Comparison of ENCODE assay signal across 15 mouse cellular contexts in genomic region chr10:76447406-76448229, GRCm38 (mm10). TPM values are rescaled to one million over a fixed set of nuclear protein-coding genes. Genes with fewer than 3 reads are reported as not detected.
DNase-seq lines count a peak whose midpoint lies in the region; ATAC-seq and TF ChIP-seq lines count a peak whose summit lies in the region.
"Had no signal": no experiment of that assay in that cellular context is flagged by ENCODE, and none has a peak within 500 bp of the region (broad histone marks: within the 10 kb centered on the region; RNA-seq: fewer than 3 reads in every experiment).

No protein-coding gene starts in this region.

- DNase-seq in heart, adult 11 months = peak; percentile 95
- DNase-seq in heart, embryonic 10.5 days (ENCODE audit: low spot score) = no peak
- peak; percentile 43 for DNase-seq in adipocyte (ENCODE audit: low spot score)
- DNase-seq in lung, postnatal 0 days (ENCODE audit: low spot score) = peak; percentile 96
- no peak for DNase-seq in kidney, adult 18-20 months
- DNase-seq in midbrain, embryonic 11.5 days (ENCODE audit: low spot score, missing footprints) = no peak
- DNase-seq: B cell, adult 2 months; cerebellum, postnatal 14 days had no signal

- no peaks in the 10 kb centered on the region for H3K36me3 ChIP-seq in heart, embryonic 10.5 days
- no peaks in the 10 kb centered on the region for H3K36me3 ChIP-seq in heart, embryonic 14.5 days (ENCODE audit: control insufficient read depth, insufficient read depth, low read length)
- H3K36me3 ChIP-seq in lung, postnatal 0 days (ENCODE audit: insufficient read depth, low read length) = no peaks in the 10 kb centered on the region
- no peaks in the 10 kb centered on the region for H3K36me3 ChIP-seq in midbrain, embryonic 11.5 days (ENCODE audit: control insufficient read depth, insufficient read depth, low read length)
- H3K36me3 ChIP-seq: hindbrain, embryonic 15.5 days; midbrain, embryonic 15.5 days had no signal

- ATAC-seq in heart, embryonic 14.5 days (ENCODE audit: insufficient number of reproducible peaks, insufficient read depth, low FRiP score, low read depth) = no peak
- peak; percentile 84 for ATAC-seq in lung, postnatal 0 days
- no peak for ATAC-seq in inflammation-experienced regulatory T-cells, adult 6 months
- ATAC-seq in midbrain, embryonic 11.5 days (ENCODE audit: low FRiP score) = no peak
- ATAC-seq: midbrain, embryonic 15.5 days; Patski had no signal

- no peak overlapping the region for H3K27ac ChIP-seq in heart, embryonic 10.5 days
- peak overlapping the region; percentile 26 to 32; a peak in 2 of 4 replicates for H3K27ac ChIP-seq in heart, embryonic 14.5 days (replicated peaks in 1 of 2; ENCODE audit: control insufficient read depth in 1 of 2, insufficient read depth in 1 of 2, low read depth in 2 of 2, low read length in 2 of 2)
- H3K27ac ChIP-seq in lung, postnatal 0 days (ENCODE audit: low read length) = peak overlapping the region; percentile 87
- H3K27ac ChIP-seq in midbrain, embryonic 11.5 days (ENCODE audit: low read depth, low read length) = no peak overlapping the region
- H3K27ac ChIP-seq: hindbrain, embryonic 15.5 days; midbrain, embryonic 15.5 days had no signal

- peaks cover 10% of the 10 kb centered on the region; the same call in 1 of the 2 replicates for H3K4me1 ChIP-seq in heart, embryonic 10.5 days
- peaks cover 4 to 7% of the 10 kb centered on the region in 2 experiments; a peak in 3 of 4 replicates for H3K4me1 ChIP-seq in heart, embryonic 14.5 days (ENCODE audit: control insufficient read depth in 2 of 2, insufficient read depth in 2 of 2, low read length in 2 of 2)
- peaks cover 22% of the 10 kb centered on the region; the same call in 1 of the 2 replicates for H3K4me1 ChIP-seq in lung, postnatal 0 days (ENCODE audit: insufficient read depth, low read depth, low read length)
- no peaks in the 10 kb centered on the region for H3K4me1 ChIP-seq in midbrain, embryonic 11.5 days (ENCODE audit: control insufficient read depth, insufficient read depth, low read length)

- no peak overlapping the region for H3K4me3 ChIP-seq in heart, embryonic 10.5 days
- no peak overlapping the region for H3K4me3 ChIP-seq in heart, embryonic 14.5 days (ENCODE audit: control insufficient read depth in 1 of 2, insufficient read depth in 1 of 2, low read depth in 1 of 2, low read length in 2 of 2)
- no peak overlapping the region for H3K4me3 ChIP-seq in lung, postnatal 0 days (ENCODE audit: low read depth, low read length)
- no peak overlapping the region for H3K4me3 ChIP-seq in midbrain, embryonic 11.5 days (ENCODE audit: low read depth, low read length)
- H3K4me3 ChIP-seq: hindbrain, embryonic 15.5 days; midbrain, embryonic 15.5 days had no signal

- peak; percentile 95 for TF ChIP-seq EP300 in lung, postnatal 0 days (IDR thresholded peaks at IDR 0.05)

- H3K9ac ChIP-seq in heart, embryonic 14.5 days (ENCODE audit: low read length) = no peak overlapping the region
- no peak overlapping the region for H3K9ac ChIP-seq in lung, postnatal 0 days (replicated peaks; ENCODE audit: low read depth)
- H3K9ac ChIP-seq in midbrain, embryonic 11.5 days (ENCODE audit: low read length) = no peak overlapping the region
- H3K9ac ChIP-seq: hindbrain, embryonic 15.5 days; midbrain, embryonic 15.5 days had no signal

- WGBS in heart, embryonic 10.5 days = 75% methylated on average over 15 of the region's 15 CpGs
- 60% methylated on average over 15 of the region's 15 CpGs for WGBS in heart, embryonic 14.5 days
- WGBS in lung, postnatal 0 days = 38% methylated on average over 15 of the region's 15 CpGs
- 87% methylated on average over 15 of the region's 15 CpGs for WGBS in midbrain, embryonic 11.5 days

- H3K9me3 ChIP-seq in heart, embryonic 10.5 days = no peaks in the 10 kb centered on the region
- H3K9me3 ChIP-seq in heart, embryonic 14.5 days (ENCODE audit: control insufficient read depth, low read length) = no peaks in the 10 kb centered on the region
- H3K9me3 ChIP-seq in lung, postnatal 0 days (ENCODE audit: low read length) = no peaks in the 10 kb centered on the region
- H3K9me3 ChIP-seq in midbrain, embryonic 11.5 days (ENCODE audit: control insufficient read depth, low read length) = no peaks in the 10 kb centered on the region
- H3K9me3 ChIP-seq: hindbrain, embryonic 15.5 days; midbrain, embryonic 15.5 days had no signal

- no peaks in the 10 kb centered on the region for H3K27me3 ChIP-seq in heart, embryonic 10.5 days (ENCODE audit: insufficient read depth, poor library complexity, severe bottlenecking)
- no peaks in the 10 kb centered on the region for H3K27me3 ChIP-seq in heart, embryonic 14.5 days (ENCODE audit: control insufficient read depth, insufficient read depth, low read length)
- no peaks in the 10 kb centered on the region for H3K27me3 ChIP-seq in lung, postnatal 0 days (replicated peaks; ENCODE audit: insufficient read depth, low read length)
- H3K27me3 ChIP-seq in midbrain, embryonic 11.5 days (ENCODE audit: control insufficient read depth, insufficient read depth, low read length) = no peaks in the 10 kb centered on the region
- H3K27me3 ChIP-seq: hindbrain, embryonic 15.5 days; midbrain, embryonic 15.5 days; Patski had no signal

- TF ChIP-seq CTCF in lung, postnatal 0 days (IDR thresholded peaks at IDR 0.05) = no peak

- H3K4me2 ChIP-seq in heart, embryonic 14.5 days (ENCODE audit: low read length) = no peak overlapping the region
- H3K4me2 ChIP-seq in lung, postnatal 0 days (replicated peaks; ENCODE audit: low read depth, low read length) = no peak overlapping the region
- no peak overlapping the region for H3K4me2 ChIP-seq in midbrain, embryonic 11.5 days
- H3K4me2 ChIP-seq: hindbrain, embryonic 15.5 days; midbrain, embryonic 15.5 days had no signal

RNA-seq across cellular contexts. Expression of gene 2610028H24Rik, which starts 1.3 kb away (rescaled TPM):
- not detected in 2 replicates for polyA plus RNA-seq in heart, embryonic 10.5 days (2016; fragmentation: Nextera tagmentation; extraction: Ambion mirVana)
- polyA plus RNA-seq in heart, embryonic 14.5 days (2014; fragmentation: Nextera tagmentation; extraction: Ambion mirVana) = not detected in 2 replicates
- polyA plus RNA-seq in lung, postnatal 0 days (2015; fragmentation: Nextera tagmentation; extraction: Ambion mirVana) = 30.3 and 32.3 TPM in 2 replicates
- not detected for polyA plus RNA-seq in inflammation-experienced regulatory T-cells, adult 6 months (2017; shearing (Covaris generic))
- polyA plus RNA-seq in midbrain, embryonic 11.5 days (2014; fragmentation: Nextera tagmentation; extraction: Ambion mirVana) = not detected in 2 replicates
- polyA plus RNA-seq: hindbrain, embryonic 15.5 days; limb, embryonic 11.5 days; midbrain, embryonic 15.5 days; Patski; stomach, embryonic 14.5 days had no signal

RNA-seq across cellular contexts. Expression of gene Pcnt, which starts 5.0 kb away (rescaled TPM):
- 14.9 and 15.1 TPM in 2 replicates for polyA plus RNA-seq in heart, embryonic 10.5 days (2016; fragmentation: Nextera tagmentation; extraction: Ambion mirVana)
- polyA plus RNA-seq in heart, embryonic 14.5 days (2014; fragmentation: Nextera tagmentation; extraction: Ambion mirVana) = 11.8 and 13.1 TPM in 2 replicates
- 16.7 and 18.5 TPM in 2 replicates for polyA plus RNA-seq in lung, postnatal 0 days (2015; fragmentation: Nextera tagmentation; extraction: Ambion mirVana)
- polyA plus RNA-seq in inflammation-experienced regulatory T-cells, adult 6 months (2017; shearing (Covaris generic)) = 10 to 100 TPM; 12.2 to 13.8 (median 13.5) TPM
- 15.6 and 16.4 TPM in 2 replicates for polyA plus RNA-seq in midbrain, embryonic 11.5 days (2014; fragmentation: Nextera tagmentation; extraction: Ambion mirVana)

RNA-seq across cellular contexts. Expression of gene AC141477.1, which starts 7.4 kb away (rescaled TPM):
- not detected in 2 replicates for polyA plus RNA-seq in heart, embryonic 10.5 days (2016; fragmentation: Nextera tagmentation; extraction: Ambion mirVana)
- polyA plus RNA-seq in heart, embryonic 14.5 days (2014; fragmentation: Nextera tagmentation; extraction: Ambion mirVana) = not detected in 2 replicates
- 1.4 TPM in 1 of 2 replicates, not detected in the other for polyA plus RNA-seq in lung, postnatal 0 days (2015; fragmentation: Nextera tagmentation; extraction: Ambion mirVana)
- polyA plus RNA-seq in inflammation-experienced regulatory T-cells, adult 6 months (2017; shearing (Covaris generic)) = 1 to 10 TPM in 2 of 3 experiments, not detected in 1; 2.5 to 6.2 TPM
- polyA plus RNA-seq in midbrain, embryonic 11.5 days (2014; fragmentation: Nextera tagmentation; extraction: Ambion mirVana) = not detected in 2 replicates
- polyA plus RNA-seq: hindbrain, embryonic 15.5 days; limb, embryonic 11.5 days; midbrain, embryonic 15.5 days; Patski; stomach, embryonic 14.5 days had no signal

RNA-seq across cellular contexts. Expression of gene Mcm3ap, which starts 21.1 kb away (rescaled TPM):
- polyA plus RNA-seq in heart, embryonic 10.5 days (2016; fragmentation: Nextera tagmentation; extraction: Ambion mirVana) = 43.0 and 49.9 TPM in 2 replicates
- polyA plus RNA-seq in heart, embryonic 14.5 days (2014; fragmentation: Nextera tagmentation; extraction: Ambion mirVana) = 41.3 and 46.8 TPM in 2 replicates
- 41.9 and 46.0 TPM in 2 replicates for polyA plus RNA-seq in lung, postnatal 0 days (2015; fragmentation: Nextera tagmentation; extraction: Ambion mirVana)
- polyA plus RNA-seq in inflammation-experienced regulatory T-cells, adult 6 months (2017; shearing (Covaris generic)) = 10 to 100 TPM; 41.0 to 56.4 (median 54.3) TPM
- 66.8 and 68.6 TPM in 2 replicates for polyA plus RNA-seq in midbrain, embryonic 11.5 days (2014; fragmentation: Nextera tagmentation; extraction: Ambion mirVana)

RNA-seq across cellular contexts. Expression of gene Ybey, which starts 21.3 kb away (rescaled TPM):
- polyA plus RNA-seq in heart, embryonic 10.5 days (2016; fragmentation: Nextera tagmentation; extraction: Ambion mirVana) = 8.1 and 8.3 TPM in 2 replicates
- 3.7 and 5.0 TPM in 2 replicates for polyA plus RNA-seq in heart, embryonic 14.5 days (2014; fragmentation: Nextera tagmentation; extraction: Ambion mirVana)
- polyA plus RNA-seq in lung, postnatal 0 days (2015; fragmentation: Nextera tagmentation; extraction: Ambion mirVana) = 5.4 and 5.9 TPM in 2 replicates
- polyA plus RNA-seq in inflammation-experienced regulatory T-cells, adult 6 months (2017; shearing (Covaris generic)) = 1 to 10 TPM; 3.4 to 4.4 (median 3.4) TPM
- 5.7 and 6.1 TPM in 2 replicates for polyA plus RNA-seq in midbrain, embryonic 11.5 days (2014; fragmentation: Nextera tagmentation; extraction: Ambion mirVana)

Comparison
In these comparisons a context has a peak if more than half of its experiments do, and no peak if none do; other contexts are left out.
1. DNase-seq: peak in heart, adult 11 months (single experiment), adipocyte (single experiment) and lung, postnatal 0 days (single experiment); none in heart, embryonic 10.5 days (single experiment), kidney, adult 18-20 months (single experiment) and midbrain, embryonic 11.5 days (single experiment).
2. H3K27ac ChIP-seq: peak in heart, embryonic 14.5 days (2 of 2) and lung, postnatal 0 days (single experiment); none in heart, embryonic 10.5 days (single experiment) and midbrain, embryonic 11.5 days (single experiment).
3. RNA of gene 2610028H24Rik, which starts 1.3 kb away (polyA plus RNA-seq): 30.3 to 32.3 TPM in lung, postnatal 0 days; not detected in heart, embryonic 10.5 days, not detected in heart, embryonic 14.5 days, not detected in inflammation-experienced regulatory T-cells, adult 6 months and not detected in midbrain, embryonic 11.5 days; every median in the first group is over 10 times any median in the second.